Mouse (Mus musculus) ES-CJ7 (cell line): ENCODE measurements around the gene Fancc.
"Not testable (repeated sequence)": the region's sequence is repeated elsewhere in the genome, so short reads cannot be mapped to it uniquely, and the experiment has no call there.

Source experiments
- DNase-seq: peaks from one replicate; pipeline ENCODE4 v3.0.0; 2011; ENCODE audit warnings: low read depth, low spot score

Fancc gene

DNA sequence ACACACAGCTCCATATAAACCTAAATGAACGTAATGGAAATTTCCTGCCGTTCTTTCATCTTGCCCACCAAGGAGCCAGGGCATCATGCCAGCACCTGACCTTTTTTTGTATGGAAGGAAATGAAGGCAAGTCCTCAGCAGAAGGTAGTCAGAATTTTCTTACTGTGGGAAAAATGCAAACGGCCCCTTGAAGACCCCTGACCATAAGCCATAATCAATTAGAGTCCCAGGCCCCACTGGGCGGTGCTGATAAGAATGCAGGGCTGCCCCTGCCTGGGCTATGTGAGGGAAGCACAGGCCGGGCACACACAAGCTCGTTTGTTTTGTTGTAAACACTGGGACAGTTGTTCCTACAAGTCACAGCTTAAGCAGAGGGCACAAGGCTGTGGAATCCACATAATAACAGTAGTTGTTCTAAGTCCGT, 179.4 kb downstream of the Fancc start:
- no peak for DNase-seq

DNA sequence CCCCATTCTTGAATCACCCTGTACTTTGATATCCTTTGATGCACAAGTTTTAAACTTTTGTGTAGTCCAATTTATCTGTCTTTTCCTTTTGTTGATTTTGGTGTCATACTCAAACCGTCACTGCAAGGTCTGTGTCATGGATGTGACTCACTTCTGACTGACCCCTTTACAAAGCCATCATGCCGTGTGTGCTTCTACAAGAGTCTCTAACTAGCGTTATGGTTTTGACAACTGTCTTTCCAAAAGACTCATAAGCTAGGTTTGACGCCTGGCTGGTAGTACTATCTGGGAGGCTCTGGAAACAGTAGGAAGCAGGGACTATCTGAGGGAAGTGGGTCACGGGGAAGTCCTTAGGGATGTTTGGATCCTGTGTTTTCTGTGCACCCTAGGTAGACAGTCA, 180.7 kb downstream of the Fancc start:
- DNase-seq = no peak

DNA sequence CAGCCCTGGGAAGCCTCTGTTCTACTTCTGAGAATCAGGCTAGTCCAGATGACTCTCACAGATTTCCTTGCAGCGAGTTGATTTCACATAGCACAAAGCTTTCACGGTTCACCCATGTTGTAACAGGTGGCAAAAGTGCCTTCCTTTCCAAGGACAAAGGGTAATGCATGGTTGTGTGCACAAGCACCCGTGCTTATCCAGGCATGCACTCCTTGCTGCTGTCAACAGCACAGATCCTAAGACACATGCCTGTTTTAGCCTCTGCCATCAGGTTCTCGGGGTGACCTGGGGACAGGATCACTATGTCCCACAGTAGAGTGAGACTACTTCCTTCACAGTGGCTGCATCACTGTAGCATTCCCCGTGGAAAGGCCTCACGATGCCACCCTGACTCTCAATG, 181.3 kb downstream of the Fancc start:
- no peak for DNase-seq

- not testable (repeated sequence) for DNase-seq
Measured at GRCm38 (mm10) chr13:63315111-63315510, 182.0 kb downstream of the Fancc start.

DNA sequence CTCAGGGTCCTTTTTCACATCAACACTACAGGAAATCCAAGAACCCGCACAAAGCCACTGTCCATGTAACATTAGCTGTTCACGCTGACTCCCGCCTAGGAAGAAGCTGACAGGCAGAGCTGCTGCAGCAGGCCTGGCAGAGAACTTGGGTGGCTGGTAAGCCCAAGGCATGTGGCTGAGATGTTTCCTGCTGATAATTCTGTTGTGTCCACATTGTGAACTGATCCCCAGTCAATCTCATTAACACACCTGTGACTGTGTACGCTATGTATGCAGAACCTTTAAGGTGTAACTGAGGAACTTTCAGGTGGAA, 182.5 kb downstream of the Fancc start:
- DNase-seq = no peak

- no peak for DNase-seq
Measured at GRCm38 (mm10) chr13:63313748-63314607, 183.1 kb downstream of the Fancc start.

DNA sequence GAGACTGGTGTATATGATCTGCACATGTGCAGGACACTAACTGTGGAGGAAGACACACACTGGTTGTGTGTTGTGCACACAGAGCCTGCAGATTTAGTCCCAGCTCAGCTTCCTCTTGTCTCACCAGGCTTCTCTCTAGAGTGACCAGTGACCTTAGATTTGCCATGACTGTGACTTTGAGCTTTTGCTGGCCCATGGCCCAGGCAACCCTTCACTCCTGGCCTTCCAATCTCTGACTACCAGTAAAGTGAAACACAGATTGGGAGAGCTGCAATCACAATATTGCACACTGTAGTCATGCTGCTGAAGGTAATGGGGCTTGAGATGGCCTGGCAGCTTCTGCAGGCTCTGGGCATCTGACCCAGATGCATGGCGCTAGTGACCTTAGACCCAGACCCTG, 183.8 kb downstream of the Fancc start:
- no peak for DNase-seq

GRCm38 (mm10) chr13:63311156-63311555, 185.9 kb downstream of the Fancc start:
- no peak for DNase-seq

DNA sequence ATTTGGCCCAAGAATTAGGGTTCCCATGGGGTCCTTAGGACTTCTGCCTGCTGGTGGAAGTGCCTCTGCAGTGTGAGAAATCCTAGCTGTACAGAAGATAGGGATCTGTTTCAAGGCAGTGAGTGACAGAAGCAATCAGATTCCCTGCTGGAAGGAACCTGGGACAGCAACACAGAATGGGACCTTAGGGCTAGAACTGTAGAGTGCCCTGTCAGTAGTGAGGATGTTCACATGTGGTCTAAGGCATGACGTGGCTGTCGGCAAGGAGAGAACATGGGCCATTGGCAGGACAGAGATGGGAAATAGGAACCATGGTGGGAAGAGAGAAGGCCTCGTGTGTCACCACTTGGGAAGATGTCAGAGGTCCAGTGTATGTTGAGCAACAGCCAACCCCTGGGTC, 187.5 kb downstream of the Fancc start:
- no peak for DNase-seq

GRCm38 (mm10) chr13:63306768-63307167, 190.3 kb downstream of the Fancc start:
- DNase-seq = no peak

- no peak for DNase-seq
Measured at GRCm38 (mm10) chr13:63305160-63306011, 191.7 kb downstream of the Fancc start.

GRCm38 (mm10) chr13:63304799-63305159, 192.3 kb downstream of the Fancc start:
- DNase-seq = no peak

DNA sequence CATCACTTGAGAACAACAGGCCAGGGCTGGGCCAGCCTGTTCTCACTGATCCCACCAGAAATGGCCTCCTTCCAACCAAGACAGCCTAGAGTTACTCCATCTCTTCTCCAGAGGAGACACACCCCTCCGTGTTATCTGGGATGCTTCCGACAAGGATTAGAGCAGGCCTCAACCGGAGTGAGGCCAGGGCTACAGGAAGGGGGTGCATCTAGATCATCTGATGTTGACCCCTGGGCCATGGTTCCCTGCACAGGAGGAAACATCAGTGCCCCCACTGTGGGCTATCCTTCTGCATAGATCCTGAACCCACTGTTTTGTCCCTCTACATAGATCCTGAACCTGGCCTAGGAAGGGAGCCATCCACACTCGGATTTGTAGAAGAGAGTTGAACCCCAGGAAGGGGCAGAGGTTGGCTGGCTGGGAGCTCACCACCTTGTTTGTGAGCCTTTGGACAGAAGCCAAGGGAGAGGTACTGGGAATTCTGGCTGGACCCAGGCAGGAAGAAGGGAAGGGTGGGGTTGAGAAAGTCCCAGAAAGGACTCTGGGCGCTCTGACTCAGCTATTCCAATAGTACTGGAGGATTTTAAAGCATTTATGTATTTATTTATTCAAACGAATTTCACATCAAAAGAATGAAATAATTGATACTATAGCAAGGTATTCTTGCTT, 192.8 kb downstream of the Fancc start:
- DNase-seq = no peak

- no peak for DNase-seq
Measured at GRCm38 (mm10) chr13:63302381-63302780, 194.7 kb downstream of the Fancc start.

- no peak for DNase-seq
Measured at GRCm38 (mm10) chr13:63301764-63302209, 195.3 kb downstream of the Fancc start.

GRCm38 (mm10) chr13:63300929-63301328, 196.1 kb downstream of the Fancc start:
- peak; percentile 18 for DNase-seq

GRCm38 (mm10) chr13:63298931-63299330, 198.1 kb downstream of the Fancc start:
- no peak for DNase-seq

- no peak for DNase-seq
Measured at GRCm38 (mm10) chr13:63297933-63298332, 199.1 kb downstream of the Fancc start.

- no peak for DNase-seq
Measured at GRCm38 (mm10) chr13:63297003-63297402, 200.1 kb downstream of the Fancc start.

DNA sequence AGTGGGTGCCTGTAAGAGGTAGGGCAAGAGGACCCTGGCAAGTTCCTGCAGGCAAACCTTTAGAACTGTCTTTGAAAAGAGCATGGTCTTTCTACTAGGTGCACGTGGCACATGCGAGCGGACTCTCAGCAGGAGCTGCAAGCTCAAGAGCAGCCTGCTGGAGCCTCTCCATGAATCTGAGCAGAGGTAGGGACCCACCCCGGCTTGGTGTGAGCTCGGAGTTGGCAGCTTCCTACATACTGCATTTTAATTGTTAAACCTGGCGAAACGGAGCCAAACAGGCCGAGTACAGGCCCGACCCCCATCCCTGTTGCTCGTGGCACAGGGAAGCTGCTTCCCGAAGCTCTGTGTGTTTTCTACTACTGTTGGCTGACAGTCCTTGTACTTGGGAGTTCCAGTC, 200.8 kb downstream of the Fancc start:
- no peak for DNase-seq

DNA sequence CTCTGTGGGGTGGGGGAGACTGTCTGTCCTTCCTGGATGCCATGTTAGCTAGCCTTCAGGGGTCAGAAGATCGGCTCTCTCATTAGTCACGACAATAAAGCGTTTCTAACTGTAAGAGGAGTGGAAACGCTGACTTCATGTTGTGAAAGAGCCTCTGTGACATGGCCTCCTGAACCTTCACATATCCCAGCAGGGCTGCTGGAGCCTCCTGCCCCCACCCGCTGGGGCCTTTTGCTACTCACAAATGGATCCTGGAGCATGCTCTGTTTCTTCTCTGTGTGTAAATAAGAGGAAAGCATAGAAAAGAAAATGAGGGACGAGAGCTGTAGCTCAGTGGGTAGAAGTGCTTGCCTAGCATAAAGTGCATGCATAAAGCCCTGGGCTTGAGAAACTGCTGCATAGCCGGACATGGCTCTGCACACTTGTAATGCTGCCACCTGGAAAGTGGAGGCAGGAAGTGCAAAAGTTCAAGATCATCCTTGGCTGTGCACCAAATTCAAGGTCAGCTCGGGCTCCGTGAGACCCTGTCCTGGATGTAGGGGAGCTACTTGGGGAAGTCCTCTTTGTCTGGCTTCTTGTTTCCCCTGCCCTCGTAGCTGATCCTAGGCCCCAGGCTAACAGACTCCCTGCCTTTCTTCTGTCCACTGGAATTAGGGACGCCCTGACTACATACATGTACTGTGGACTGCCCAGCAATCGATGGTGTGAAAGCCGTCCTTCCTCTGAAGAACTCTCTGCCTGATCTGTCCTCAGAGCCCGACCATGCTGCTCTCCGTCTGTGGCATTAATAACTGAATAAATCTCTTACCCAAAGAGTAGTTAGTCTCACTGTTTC, 202.5 kb downstream of the Fancc start:
- peak; percentile 69 for DNase-seq
